Mouse (Mus musculus) ES-Bruce4 (cell line): Measurements from ENCODE around the gene Cacng3.

Experiments used
- CTCF ChIP-seq: IDR thresholded peaks from one replicate; pipeline ENCODE4 v1.8.1; 2011; ENCODE audit warnings: low read depth, low read length
- POLR2A ChIP-seq: IDR thresholded peaks from one replicate; pipeline ENCODE4 v1.8.1; 2011; ENCODE audit warnings: low read length; ENCODE audit not compliant: insufficient read depth

GRCm38 (mm10) chr7:122779601-122780000 lies 109.3 kb downstream of the Cacng3 start:
- TF ChIP-seq CTCF (no peak), POLR2A (no peak)
